Comparison of ENCODE assay signal across 8 mouse cellular contexts in the genomic region with DNA sequence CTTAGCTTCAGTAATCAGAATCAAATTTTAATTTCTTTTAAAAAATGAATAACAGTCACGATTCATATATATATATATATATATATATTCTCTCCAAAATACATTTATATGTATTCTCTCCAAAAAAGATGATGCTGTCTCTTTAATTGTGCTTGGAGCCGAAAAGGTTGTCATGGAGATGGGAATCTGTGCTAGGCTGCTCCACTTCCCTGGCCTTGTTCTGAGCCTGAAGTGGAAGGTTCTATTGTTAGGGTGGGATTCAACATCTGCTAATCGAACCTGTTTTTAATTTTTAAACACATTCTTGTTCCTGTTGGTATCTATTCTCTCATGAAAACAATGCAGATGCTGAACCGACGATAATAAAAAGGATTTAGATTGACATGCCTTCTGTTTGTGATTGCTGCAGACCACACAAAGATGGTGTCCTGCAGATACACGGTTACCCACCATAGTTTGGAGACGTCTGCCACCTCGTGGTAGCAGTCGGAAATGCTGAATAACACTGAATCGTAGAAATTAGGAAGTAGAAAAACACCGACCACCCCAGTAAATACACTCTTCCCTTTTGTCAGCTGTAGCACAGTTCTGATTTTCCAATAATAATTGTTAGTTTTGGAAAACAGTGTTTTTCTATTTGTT.
DNase-seq lines count a peak whose midpoint lies in the region; ATAC-seq lines count a peak whose summit lies in the region.

No protein-coding gene starts in this region.

- ATAC-seq in megakaryocyte, adult 5-6 weeks (ENCODE audit: poor library complexity, severe bottlenecking), result peak; percentile 96

- peak; percentile 40 for DNase-seq in adrenal gland, adult 2 months
- DNase-seq in cerebellum, postnatal 25 days, result peak; percentile 73 to 86
- peak; percentile 67 to 78 for DNase-seq in frontal cortex, postnatal 25 days (ENCODE audit: low spot score in 2 of 2)
- peak; percentile 69 for DNase-seq in hindlimb bud, embryonic 11.5 days (ENCODE audit: extremely low spot score, low read depth, low spot score)
- peak; percentile 69 to 74 for DNase-seq in layer of hippocampus, postnatal 36 days
- DNase-seq in right cerebral cortex, adult 2 months (ENCODE audit: low spot score in 2 of 2), result peak; percentile 89 to 90
- DNase-seq in natural killer cell, adult 2 months (ENCODE audit: low spot score in 2 of 2), result no peak

Comparison
In these comparisons a context has a peak if more than half of its experiments do, and no peak if none do; other contexts are left out.
1. DNase-seq: peak in adrenal gland, adult 2 months (single experiment), cerebellum, postnatal 25 days (2 of 2), frontal cortex, postnatal 25 days (2 of 2), hindlimb bud, embryonic 11.5 days (single experiment), layer of hippocampus, postnatal 36 days (2 of 2) and right cerebral cortex, adult 2 months (2 of 2); none in natural killer cell, adult 2 months (0 of 2).